Mouse (Mus musculus): ENCODE measurements at regions not wholly inside any gene's neighbourhood (a gene's known extent, or its start where the extent isn't known, plus 50 kb on each side); places are given as distances from the start of the nearest gene placed in this dataset.

GRCm38 (mm10) chr2:178834986-178835385, 404.7 kb downstream of the Cdh26 start:
- no peak for DNase-seq (ENCODE audit: low spot score)

DNA sequence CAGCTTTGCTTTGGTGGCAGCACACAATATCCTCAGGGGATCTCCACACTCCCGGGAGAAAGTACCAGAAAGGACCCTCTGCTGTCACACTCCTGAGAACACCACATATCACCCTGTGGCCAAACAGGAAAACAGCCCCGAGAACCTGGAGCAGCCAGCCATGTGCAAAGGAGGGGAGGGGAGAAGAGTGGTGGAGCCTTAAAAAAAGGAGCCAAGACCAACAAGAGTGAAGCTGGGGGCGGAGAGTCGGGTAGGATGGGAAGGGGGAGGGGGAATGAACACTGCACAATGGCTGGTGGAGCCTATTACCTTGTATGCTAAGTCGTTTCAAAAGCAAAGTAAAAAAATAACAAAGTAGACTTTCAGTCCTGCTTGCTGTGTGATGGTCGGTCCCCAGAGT, 408.2 kb downstream of the Cdh26 start:
- DNase-seq (ENCODE audit: low spot score): no peak

- DNase-seq (ENCODE audit: low spot score): no peak
These were observed 410.6 kb downstream of the Cdh26 start for GRCm38 (mm10) chr2:178840975-178841374.

DNA sequence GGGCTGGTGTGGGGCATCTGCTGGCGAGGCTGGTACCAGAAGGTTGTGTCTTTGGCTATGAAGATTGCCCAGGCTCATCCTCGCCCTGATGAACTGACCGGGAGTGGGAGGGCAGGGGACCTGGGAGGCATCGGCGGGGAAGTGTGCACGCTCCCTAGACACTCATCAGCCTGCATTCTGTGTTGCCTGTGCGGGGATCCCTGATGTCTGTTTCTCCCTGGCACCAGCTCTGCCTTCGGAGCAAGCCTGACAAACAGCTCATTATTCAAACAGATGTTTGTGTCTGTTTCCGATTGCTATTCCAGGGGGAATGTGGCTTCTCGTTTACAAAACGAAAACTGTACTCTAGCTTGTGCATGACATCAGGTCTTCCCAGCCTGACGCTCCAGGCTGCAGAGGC, 412.3 kb downstream of the Cdh26 start:
- no peak for DNase-seq (ENCODE audit: low spot score)

- DNase-seq (ENCODE audit: low spot score): no peak
These were observed 413.1 kb downstream of the Cdh26 start for GRCm38 (mm10) chr2:178843458-178843857.

GRCm38 (mm10) chr2:178844561-178844960, 414.2 kb downstream of the Cdh26 start:
- no peak for DNase-seq (ENCODE audit: low spot score)

- DNase-seq (ENCODE audit: low spot score): no peak
These were observed 420.0 kb downstream of the Cdh26 start for GRCm38 (mm10) chr2:178850320-178850719.

DNA sequence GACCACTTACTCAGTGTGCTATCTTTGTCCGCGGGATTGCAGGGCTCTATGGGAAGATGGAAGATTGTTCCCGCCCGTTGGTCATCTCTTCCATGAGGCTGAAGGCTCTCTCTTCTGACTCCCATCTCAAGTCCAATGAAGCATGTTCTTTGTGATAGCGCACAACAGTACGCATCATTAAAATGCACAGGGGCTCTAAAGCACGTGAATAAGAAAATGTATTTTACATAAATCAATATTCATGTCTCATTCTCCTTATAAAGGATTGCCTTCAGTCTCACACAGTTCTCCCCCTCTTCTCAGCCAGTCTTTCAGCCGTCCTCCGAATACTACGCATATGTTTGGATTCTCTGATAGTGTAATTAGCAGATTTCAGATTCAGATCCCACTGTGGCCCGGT, 420.4 kb downstream of the Cdh26 start:
- no peak for DNase-seq (ENCODE audit: low spot score)

DNA sequence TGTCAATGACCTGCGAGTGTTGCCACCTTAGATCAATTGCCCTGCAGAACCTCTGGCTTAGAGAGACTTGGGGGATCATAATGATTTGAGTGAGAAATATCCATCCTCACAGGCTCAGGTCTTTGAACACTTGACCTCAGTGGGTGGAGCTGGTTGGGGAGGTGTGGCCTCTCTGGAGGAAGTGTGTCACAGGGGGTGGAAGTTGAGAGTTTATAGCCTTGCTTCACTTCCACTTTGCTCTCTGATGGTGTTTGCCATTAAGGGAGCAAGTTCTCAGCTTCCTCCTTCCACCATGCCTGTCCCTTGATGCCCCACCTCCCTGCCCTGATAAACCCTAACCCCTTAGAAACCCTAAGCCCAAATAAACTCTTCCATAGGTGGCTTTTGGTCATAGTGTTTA, 423.7 kb downstream of the Cdh26 start:
- DNase-seq (ENCODE audit: low spot score): no peak

- DNase-seq (ENCODE audit: low spot score): no peak
These were observed 424.4 kb downstream of the Cdh26 start for GRCm38 (mm10) chr2:178854760-178855159.

- no peak for DNase-seq (ENCODE audit: low spot score)
These were observed 432.3 kb downstream of the Cdh26 start for GRCm38 (mm10) chr2:178862620-178863019.

DNA sequence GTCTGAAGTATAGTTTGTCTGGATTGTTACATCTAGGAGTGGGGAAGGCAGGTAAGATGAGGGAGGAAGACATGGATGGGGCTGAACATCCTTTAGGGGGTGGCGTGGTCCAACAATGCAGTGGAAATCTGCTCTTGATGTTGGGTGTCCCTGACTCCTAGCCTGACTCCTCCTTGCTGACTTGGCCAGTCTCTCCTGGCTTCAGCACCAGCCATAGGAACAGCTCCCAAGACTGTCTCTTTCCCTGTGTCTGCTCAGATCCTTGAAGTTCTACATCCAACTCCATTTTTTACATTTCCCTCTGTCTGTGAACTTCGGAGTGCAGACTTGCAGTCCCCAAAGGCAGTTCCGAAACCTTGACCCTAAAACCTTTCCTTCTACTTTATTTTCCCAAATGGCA, 436.8 kb downstream of the Cdh26 start:
- DNase-seq (ENCODE audit: low spot score): no peak

- DNase-seq (ENCODE audit: low spot score): no peak
These were observed 438.8 kb downstream of the Cdh26 start for GRCm38 (mm10) chr2:178869160-178869559.

- no peak for DNase-seq (ENCODE audit: low spot score)
These were observed 448.1 kb downstream of the Cdh26 start for GRCm38 (mm10) chr2:178878436-178878835.

- no peak for DNase-seq (ENCODE audit: low spot score)
These were observed 455.4 kb downstream of the Cdh26 start for GRCm38 (mm10) chr2:178885686-178886085.

DNA sequence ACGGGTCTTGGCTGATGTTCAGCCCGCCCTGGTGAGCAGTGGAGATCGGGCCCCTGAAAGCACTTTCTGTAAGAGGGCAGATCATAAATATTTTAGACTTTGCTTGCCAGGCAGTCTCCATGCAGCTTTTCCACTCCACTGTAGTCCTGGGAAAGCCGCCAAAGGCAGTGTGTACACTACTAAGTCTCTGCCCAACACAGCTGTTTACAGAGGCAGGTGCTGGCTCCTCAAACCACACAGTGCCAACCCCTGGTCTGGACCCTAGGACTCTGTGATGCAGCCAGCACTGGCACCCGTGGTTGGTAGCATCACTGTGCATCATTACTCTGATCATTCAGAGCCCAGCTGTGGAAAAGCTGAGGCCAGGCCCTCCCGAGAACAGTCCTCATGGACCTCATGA, 458.4 kb downstream of the Cdh26 start:
- no peak for DNase-seq (ENCODE audit: low spot score)

DNA sequence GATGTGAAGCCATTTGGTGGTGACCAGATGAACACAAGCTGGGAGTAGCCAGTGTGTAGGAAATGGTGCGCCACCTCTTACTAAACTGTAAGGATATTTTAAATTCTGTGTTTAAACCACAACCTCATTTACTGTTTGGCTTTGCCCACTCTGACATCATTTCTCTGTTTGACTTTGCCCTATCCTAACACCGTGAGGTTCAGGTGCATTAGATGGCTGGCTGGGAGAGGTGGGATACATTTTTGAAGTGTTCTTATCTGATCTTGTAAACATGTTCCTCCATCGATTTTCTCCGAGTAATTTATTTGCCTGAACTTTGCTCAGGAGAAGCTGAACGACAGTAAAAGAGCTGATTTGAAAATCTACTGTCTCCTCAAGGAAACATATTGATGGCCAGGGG, 472.1 kb downstream of the Cdh26 start:
- DNase-seq (ENCODE audit: low spot score): no peak

DNA sequence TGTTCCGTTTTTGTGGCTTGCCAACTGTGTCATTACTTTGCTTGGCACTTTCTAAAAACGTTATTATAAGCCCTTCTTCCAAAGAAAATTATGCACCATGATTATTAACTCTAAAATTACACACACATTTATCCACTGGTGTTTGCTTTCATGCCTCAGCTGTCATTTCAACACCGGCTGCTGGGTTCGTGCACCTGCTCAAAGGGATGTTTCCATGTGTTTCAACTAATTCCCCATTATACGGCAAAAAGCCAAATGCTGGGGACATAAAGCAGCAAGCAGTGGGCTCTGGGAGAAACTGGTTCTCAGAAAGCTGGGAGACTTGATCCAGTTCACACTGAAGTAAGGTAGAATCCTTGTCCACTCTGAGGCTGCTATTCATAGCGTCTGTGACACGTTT, 479.0 kb downstream of the Cdh26 start:
- no peak for DNase-seq (ENCODE audit: low spot score)

- no peak for DNase-seq (ENCODE audit: low spot score)
These were observed 481.3 kb downstream of the Cdh26 start for GRCm38 (mm10) chr2:178911646-178912045.

- no peak for DNase-seq (ENCODE audit: low spot score)
These were observed 486.1 kb downstream of the Cdh26 start for GRCm38 (mm10) chr2:178916316-178917033.

DNA sequence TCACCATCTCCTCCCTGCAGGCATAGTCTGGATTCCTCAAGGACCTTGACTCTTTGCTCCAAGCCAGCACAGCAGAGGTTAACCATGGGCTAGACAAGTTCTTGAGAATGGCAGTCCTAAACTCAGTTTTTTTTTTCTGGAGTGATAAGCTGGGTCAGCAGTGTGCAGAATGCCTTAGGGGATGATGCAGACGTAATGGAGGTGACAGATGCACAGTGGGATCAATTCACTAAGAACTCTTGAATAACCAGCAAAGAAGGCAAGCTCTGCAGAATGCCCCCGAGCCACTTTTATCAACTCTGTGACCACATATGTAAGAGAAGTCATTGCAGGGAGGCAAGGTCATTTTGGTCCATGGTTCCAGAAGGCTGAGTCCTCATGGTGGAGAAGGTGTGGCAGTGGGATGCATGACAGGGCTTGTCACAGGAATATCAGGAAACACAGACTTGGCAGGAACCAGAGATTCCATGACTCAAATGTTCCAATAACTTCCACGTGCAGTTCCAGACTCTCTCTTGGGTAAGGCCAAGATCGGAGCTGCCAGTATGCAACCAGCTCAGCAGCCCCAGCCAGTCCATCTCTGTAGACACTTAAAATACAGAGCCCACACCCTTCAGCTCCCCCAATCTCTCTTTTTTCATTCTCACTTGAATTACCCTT, 494.3 kb downstream of the Cdh26 start:
- DNase-seq (ENCODE audit: low spot score): no peak

GRCm38 (mm10) chr2:178927038-178927660, 496.8 kb downstream of the Cdh26 start:
- no peak for DNase-seq (ENCODE audit: low spot score)

DNA sequence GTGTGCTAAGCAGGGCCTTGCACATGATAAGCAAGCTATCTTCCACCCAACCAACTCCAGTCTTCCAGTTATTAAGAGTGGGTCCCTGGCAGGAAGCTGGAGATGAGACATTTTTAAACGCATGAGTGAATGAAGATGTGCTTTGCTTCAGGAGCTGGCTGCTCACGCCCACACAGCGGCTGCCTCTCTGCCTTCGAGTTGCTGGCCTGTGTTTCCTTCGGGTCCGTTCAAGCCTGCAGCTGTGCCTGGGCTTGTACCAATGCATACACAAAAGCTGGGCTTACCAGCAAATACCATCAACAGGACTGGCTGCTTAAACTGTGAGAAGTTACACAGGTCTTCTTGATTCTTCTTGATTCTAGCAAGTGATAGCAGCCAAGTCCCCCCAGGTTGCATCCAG, 498.7 kb downstream of the Cdh26 start:
- DNase-seq (ENCODE audit: low spot score): no peak

All from c-Kit-positive CD71-positive TER-119-positive erythroid progenitor cells, embryonic 14.5 days (primary cell).